Mouse (Mus musculus): ENCODE data around the gene Tssk6. TPM values are rescaled to one million over a fixed set of nuclear protein-coding genes. Genes with fewer than 3 reads are reported as not detected.

The Tssk6 gene
- not detected for total RNA-seq (2021)

DNA sequence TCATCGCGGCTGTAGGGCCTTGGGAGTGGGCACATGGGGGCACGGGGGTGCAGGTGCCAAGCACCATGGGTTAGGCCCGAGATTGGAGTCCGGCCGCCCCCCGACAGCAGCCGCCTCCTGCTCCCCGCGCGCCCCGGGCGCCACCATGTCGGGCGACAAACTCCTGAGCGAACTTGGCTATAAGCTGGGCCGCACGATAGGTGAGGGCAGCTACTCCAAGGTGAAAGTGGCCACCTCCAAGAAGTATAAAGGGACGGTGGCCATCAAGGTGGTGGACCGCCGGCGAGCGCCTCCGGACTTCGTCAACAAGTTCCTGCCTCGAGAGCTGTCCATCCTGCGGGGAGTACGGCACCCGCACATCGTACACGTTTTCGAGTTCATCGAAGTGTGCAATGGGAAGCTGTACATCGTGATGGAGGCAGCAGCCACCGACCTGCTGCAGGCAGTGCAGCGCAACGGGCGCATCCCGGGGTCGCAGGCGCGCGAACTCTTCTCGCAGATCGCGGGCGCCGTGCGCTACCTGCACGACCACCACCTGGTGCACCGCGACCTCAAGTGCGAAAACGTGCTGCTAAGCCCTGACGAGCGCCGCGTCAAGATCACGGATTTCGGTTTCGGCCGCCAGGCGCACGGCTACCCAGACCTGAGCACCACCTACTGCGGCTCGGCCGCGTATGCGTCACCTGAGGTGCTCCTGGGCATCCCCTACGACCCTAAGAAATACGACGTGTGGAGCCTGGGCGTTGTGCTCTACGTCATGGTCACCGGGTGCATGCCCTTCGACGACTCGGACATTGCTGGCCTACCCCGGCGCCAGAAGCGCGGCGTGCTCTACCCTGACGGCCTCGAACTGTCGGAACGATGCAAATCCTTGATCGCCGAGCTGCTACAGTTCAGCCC lies at the start of gene Tssk6, which contains the start of the genes Ndufa13 and Yjefn3:
Gene Tssk6, plus strand, starts transcription at position 22 of the 900 bp plus-strand sequence.
Gene Ndufa13, minus strand, starts transcription at position 396 of the 900 bp plus-strand sequence.
Gene Yjefn3, minus strand, starts transcription at position 550 of the 900 bp plus-strand sequence.
- peak; percentile 48 to 63 for DNase-seq
- intact Hi-C loops (cut with DNase I): no loop called here

GRCm38 (mm10) chr8:69853869-69854268 lies 48.1 kb upstream of the Tssk6 start:
- intact Hi-C loops (cut with DNase I): no loop called here

GRCm38 (mm10) chr8:69860807-69861206 lies 41.2 kb upstream of the Tssk6 start:
- DNase-seq: no peak
- intact Hi-C loops (cut with DNase I): no loop called here

More at GRCm38 (mm10) chr8:69853869-69854268, 48.1 kb upstream of the Tssk6 start:
- DNase-seq: no peak

- intact Hi-C loops (cut with DNase I): no loop called here
- DNase-seq: no peak
These were observed 40.7 kb upstream of the Tssk6 start for GRCm38 (mm10) chr8:69861251-69861650.

- intact Hi-C loops (cut with DNase I): no loop called here
- DNase-seq: no peak
These were observed 38.5 kb upstream of the Tssk6 start for GRCm38 (mm10) chr8:69863387-69864020.

- DNase-seq: no peak
- intact Hi-C loops (cut with DNase I): no loop called here
These were observed 37.8 kb upstream of the Tssk6 start for GRCm38 (mm10) chr8:69864180-69864579.

- intact Hi-C loops (cut with DNase I): no loop called here
- DNase-seq: no peak
These were observed 34.2 kb upstream of the Tssk6 start for GRCm38 (mm10) chr8:69867696-69868326.

- no peak for DNase-seq
- intact Hi-C loops (cut with DNase I): loop anchor here (5.0 kb wide), 1 partner anchor 243 kb away; the partner anchor contains the start of gene Zfp868
These were observed 31.8 kb upstream of the Tssk6 start for GRCm38 (mm10) chr8:69870003-69870765.

DNA sequence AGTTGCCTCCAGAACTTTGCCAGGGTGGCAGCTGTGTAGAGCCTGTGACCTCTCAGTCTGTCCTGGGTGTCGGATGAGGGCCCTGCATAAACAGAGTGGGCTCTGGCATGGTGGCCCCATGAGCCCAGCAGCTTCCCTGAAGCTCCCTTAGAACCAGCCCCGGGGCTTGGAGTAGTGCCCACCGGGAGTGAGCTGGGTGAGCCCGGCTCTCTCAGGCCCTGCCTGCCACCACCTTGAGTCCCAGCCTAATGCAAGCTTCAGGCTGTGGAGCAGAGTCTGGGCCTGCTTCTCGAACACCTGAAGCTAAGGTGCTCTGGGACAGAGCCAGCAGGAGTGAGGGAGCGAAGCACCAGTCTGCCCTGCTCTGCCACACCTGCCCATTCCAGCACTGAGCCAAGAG lies 31.1 kb upstream of the Tssk6 start:
- DNase-seq: no peak
- intact Hi-C loops (cut with DNase I): loop anchor here (5.0 kb wide), 1 partner anchor 244 kb away; the partner anchor contains the start of gene Zfp868

DNA sequence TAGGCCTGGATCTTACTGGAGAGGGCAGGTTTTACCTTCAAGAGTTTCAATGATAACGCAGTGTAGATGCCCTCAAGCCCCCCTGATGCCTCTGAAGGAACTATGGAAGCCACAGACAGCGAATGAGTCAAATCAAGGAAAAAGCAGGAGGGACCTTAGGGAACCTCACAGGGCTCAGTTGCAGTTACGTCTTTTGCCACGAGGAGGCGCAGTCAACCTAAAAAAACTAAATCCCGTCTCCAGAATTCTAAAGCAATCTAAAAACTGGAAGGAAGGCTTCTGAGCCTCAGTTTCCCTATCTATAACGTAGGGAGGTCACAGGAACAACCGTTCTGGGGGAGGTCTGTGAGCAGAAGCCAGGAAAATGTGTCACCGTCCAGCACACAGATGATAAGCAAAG lies 27.8 kb upstream of the Tssk6 start:
- intact Hi-C loops (cut with DNase I): loop anchor here (1.0 to 5.0 kb wide), 6 partner anchors 16 to 292 kb away; partner anchors contain the start of gene Zfp868
- peak; percentile 74 to 84 for DNase-seq

- intact Hi-C loops (cut with DNase I): loop anchor here (1.0 to 5.0 kb wide), 6 partner anchors 16 to 292 kb away; partner anchors contain the start of gene Zfp868
- no peak for DNase-seq
These were observed 27.3 kb upstream of the Tssk6 start for GRCm38 (mm10) chr8:69874654-69875053.

DNA sequence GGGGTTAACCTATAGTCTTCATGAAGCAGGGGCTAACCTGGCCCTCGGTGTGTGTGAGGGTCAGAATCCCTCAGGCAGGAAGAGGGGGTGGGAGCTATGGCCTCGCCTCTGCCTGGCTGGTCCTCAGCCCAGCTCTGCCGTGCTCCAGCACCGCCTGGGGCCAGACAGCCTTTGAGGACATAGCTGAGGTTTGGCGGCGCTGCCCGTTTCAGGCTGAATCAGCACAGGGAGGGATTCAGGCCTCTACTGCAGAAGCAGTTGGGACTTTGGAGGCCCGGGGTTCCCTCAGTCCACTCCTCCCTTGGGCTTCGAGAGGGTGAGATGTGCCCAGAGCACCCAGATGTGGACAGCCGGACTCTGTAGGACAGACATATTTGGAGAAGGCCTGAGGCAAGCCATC lies 25.9 kb upstream of the Tssk6 start:
- intact Hi-C loops (cut with DNase I): no loop called here
- DNase-seq: no peak

- intact Hi-C loops (cut with DNase I): no loop called here
These were observed 25.0 kb upstream of the Tssk6 start for GRCm38 (mm10) chr8:69876967-69877366.

GRCm38 (mm10) chr8:69877396-69877795 lies 24.6 kb upstream of the Tssk6 start:
- no peak for DNase-seq
- intact Hi-C loops (cut with DNase I): no loop called here

More at GRCm38 (mm10) chr8:69876967-69877366, 25.0 kb upstream of the Tssk6 start:
- DNase-seq: no peak

GRCm38 (mm10) chr8:69877992-69878391 lies 24.0 kb upstream of the Tssk6 start:
- no peak for DNase-seq
- intact Hi-C loops (cut with DNase I): no loop called here

GRCm38 (mm10) chr8:69879678-69880077 lies 22.3 kb upstream of the Tssk6 start:
- intact Hi-C loops (cut with DNase I): no loop called here
- no peak for DNase-seq

DNA sequence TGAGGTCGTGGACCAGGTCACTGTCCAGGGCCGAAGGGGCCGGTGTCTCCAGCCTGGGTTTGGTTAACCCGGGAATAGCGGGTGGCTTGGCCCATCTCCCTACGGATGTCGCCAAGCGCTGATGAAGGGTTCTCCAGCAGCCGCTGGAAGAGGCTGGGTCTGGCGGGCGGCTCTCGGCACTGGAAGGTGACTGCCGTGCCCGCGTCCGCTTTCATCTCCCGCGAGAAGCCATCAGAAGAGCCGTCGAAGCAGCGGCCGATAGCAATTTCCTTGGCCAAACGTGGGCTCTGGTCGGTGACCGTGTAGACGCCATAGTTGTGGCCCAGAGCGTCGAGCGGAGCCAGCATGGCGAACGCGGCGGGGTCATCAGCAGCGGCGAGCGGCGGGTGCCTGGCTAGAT lies 21.1 kb upstream of the Tssk6 start:
- DNase-seq: no peak
- intact Hi-C loops (cut with DNase I): no loop called here

DNA sequence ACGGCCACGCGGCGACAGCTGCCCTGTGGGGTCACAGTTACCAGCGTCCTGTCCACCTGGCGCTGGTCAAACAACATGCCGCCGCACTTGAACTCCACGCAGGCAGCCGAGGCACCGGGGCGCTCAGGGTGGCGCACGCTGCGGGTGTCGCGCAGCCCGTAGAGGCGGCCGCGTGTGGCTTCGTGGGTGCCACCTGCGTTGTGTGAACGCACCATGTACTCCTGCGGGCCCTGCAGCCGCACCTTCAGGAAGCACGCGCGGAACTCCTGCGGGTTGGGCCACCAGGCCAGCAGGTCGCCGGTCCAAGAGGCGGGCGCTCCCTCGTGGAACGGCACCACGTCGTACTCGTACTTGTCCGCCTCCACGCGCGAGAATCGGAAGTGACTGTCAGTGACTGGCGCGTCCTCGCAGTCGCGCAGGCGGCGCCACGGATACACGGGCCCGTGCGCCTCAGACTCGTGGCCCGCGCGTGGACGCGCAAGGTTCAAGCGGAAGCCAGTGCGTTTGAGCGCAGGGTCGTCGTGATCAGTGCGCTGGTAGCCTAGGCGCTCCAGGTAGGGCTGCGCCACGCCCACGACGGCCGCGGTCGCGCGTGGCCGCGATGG lies 20.6 kb upstream of the Tssk6 start:
- intact Hi-C loops (cut with DNase I): no loop called here
- DNase-seq: no peak

- intact Hi-C loops (cut with DNase I): no loop called here
These were observed 19.8 kb upstream of the Tssk6 start for GRCm38 (mm10) chr8:69882021-69882756.

More at GRCm38 (mm10) chr8:69882021-69882756, 19.8 kb upstream of the Tssk6 start:
- peak; percentile 40 to 56 for DNase-seq

All from heart, postnatal 36 days (tissue).